Mouse (Mus musculus) embryonic facial prominence, embryonic 10.5 days (tissue): ENCODE results near the gene Rpl22. TPM values are rescaled to one million over a fixed set of nuclear protein-coding genes. Genes with fewer than 3 reads are reported as not detected.
A peak's percentile ranks its signal among the peaks of the same experiment; 100 is the strongest.

ENCODE experiments used
- DNase-seq: peaks from one replicate; pipeline ENCODE4 v3.0.0-alpha.2; 2017; ENCODE audit warnings: low spot score
- H3K27ac ChIP-seq: fragments of 300-500 bp; sonication (generic); replicated peaks from 2 replicates; pipeline ENCODE4 v1.5.1; 2016; ENCODE audit warnings: mild to moderate bottlenecking
- H3K27me3 ChIP-seq: fragments of 300-500 bp; sonication (generic); replicated peaks from 2 replicates; pipeline ENCODE4 v1.6.1; 2016; ENCODE audit warnings: low read depth, mild to moderate bottlenecking; ENCODE audit not compliant: poor library complexity, severe bottlenecking
- H3K36me3 ChIP-seq: fragments of 300-500 bp; sonication (generic); replicated peaks from 2 replicates; pipeline ENCODE4 v1.6.1; 2016; ENCODE audit warnings: mild to moderate bottlenecking, moderate library complexity
- H3K4me1 ChIP-seq: fragments of 300-500 bp; sonication (generic); 2 replicates; pipeline ENCODE4 v1.6.1; 2016
- H3K4me3 ChIP-seq: fragments of 300-500 bp; sonication (generic); 2 replicates; pipeline ENCODE4 v1.5.1; 2016; ENCODE audit warnings: mild to moderate bottlenecking, moderate library complexity
- H3K9me3 ChIP-seq: fragments of 300-500 bp; sonication (generic); 2 replicates; pipeline ENCODE4 v1.6.1; 2016; ENCODE audit warnings: mild to moderate bottlenecking
- WGBS: fragments of 180-500 bp; shearing (Covaris S2); methylation state at CpG from one replicate; pipeline ENCODE4 v1.1.7; 2016; 5-methylcytosine and 5-hydroxymethylcytosine counted together
- polyA plus RNA-seq: library from polyadenylated mRNA; unstranded; fragments of >200 nt; fragmentation: Nextera tagmentation; extraction: Ambion mirVana; gene quantifications from 2 replicates; pipeline ENCODE4 v1.2.1, GENCODE M21; 2016

The Rpl22 gene
- polyA plus RNA-seq, 1 experiment from 2014 or later = 360 TPM

DNA sequence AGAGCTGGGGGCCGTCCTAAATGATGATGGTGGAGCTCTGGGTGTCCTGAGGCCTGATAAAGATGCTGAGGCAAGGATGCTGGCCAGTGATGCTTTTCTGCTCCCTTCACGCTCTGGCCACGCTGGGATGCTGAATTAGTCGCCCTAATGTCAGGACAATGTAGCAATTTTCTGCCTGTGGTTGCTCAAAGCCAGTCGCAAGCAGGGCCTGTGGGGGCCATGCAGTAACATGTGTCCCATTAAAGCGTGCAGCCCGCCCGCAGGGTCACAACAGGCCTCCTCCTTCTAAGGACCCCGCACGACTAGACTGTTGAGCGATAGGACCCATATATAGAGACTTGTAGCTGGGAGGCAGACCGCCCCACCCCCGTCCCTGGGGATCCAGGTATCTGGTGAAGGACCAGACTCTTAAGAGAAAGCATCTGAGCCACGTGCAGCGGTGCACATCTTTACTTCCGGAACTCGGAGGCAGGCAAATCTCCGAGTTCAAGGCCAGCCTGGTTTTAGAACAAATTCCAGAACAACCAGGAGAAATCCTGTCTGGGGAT is 37.1 kb upstream of the Rpl22 start:
- no peak overlapping the region for H3K4me3 ChIP-seq
- H3K27ac ChIP-seq = no peak overlapping the region
- WGBS = 40% methylated on average over 18 of the region's 18 CpGs
- H3K36me3 ChIP-seq = no peaks in the 10 kb centered on the region
- peak; percentile 37 for DNase-seq
- peaks cover 66% of the 10 kb centered on the region for H3K4me1 ChIP-seq
- H3K9me3 ChIP-seq = peaks cover 2% of the 10 kb centered on the region; the same call in 1 of the 2 replicates
- H3K27me3 ChIP-seq = peaks cover 99% of the 10 kb centered on the region

DNA sequence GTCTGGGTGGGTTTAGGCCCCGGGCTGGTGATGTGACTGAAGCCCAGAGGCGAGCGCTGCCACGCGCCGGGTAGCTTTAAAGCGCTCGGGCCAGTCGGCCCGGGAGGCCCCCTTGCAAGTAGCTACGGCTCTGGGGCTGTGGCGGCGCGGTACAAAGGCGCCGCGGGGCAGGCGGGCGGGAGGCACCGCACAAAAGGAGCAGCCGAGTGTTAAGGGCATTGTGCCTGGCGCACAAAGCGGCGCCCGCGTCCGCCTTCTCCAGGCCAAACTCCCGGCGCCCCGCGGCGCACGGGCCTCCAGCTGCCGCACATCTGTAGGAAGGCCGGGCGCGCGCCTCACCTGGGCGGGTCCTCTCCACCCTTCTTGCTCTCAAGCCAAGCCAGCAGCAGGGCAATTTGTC is 35.2 kb upstream of the Rpl22 start:
- peak; percentile 60 for DNase-seq
- Histone ChIP-seq H3K36me3 (no peaks in the 10 kb centered on the region), H3K4me3 (peak overlapping the region; percentile 48), H3K9me3 (peaks cover 2% of the 10 kb centered on the region; the same call in 1 of the 2 replicates), H3K27me3 (peaks cover 99% of the 10 kb centered on the region), H3K4me1 (peaks cover 74% of the 10 kb centered on the region), H3K27ac (no peak overlapping the region)
- WGBS = under 1% methylated on average over 39 of the region's 39 CpGs

DNA sequence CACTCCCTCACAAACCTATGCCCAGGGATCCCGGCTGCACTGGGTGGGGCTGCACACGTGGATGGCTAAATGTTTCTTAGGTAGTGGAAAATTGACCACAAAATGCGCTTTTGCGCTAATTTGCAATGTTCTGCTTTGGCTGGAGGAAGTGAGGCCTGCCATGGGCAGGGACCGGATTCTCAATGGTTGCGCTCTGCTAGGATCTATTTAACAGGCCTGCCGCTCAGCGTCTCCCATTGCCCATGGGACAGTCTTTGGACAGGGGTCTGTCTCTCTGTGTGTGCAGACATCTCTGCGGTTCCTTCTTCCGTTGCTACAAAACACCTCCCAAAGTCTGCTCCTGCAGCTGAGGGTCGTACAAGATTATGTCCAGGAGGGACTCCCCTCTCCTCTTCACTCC is 34.6 kb upstream of the Rpl22 start:
- Histone ChIP-seq H3K4me1 (peaks cover 79% of the 10 kb centered on the region), H3K27me3 (peaks cover 99% of the 10 kb centered on the region), H3K4me3 (peak overlapping the region; percentile 48; the same call in 1 of the 2 replicates), H3K36me3 (no peaks in the 10 kb centered on the region), H3K9me3 (peaks cover 2% of the 10 kb centered on the region; the same call in 1 of the 2 replicates), H3K27ac (no peak overlapping the region)
- DNase-seq = no peak
- WGBS = 6% methylated on average over 11 of the region's 11 CpGs

DNA sequence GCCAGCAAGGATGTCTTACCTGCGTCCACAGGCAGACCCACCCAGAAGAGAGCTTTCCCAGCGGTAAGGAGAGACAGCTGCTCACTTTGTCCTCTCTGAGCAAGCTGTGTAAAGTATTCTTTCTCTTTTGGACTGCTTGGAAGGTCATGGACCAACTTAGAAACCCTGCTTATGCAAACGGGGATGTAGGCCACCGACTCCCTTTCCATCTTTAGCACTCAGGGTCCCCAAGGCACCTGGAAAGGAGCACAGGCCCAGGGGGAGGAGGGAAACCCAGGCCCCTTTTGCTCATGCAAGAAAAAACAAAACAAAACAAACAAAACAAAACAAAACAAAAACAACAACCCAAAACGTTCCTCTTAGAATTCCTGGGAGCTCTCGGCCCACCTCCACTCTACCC is 34.0 kb upstream of the Rpl22 start, which contains the start of gene Hes3:
Gene Hes3, minus strand, starts transcription at position 101 of the 400 bp plus-strand sequence.
- peaks cover 78% of the 10 kb centered on the region for H3K4me1 ChIP-seq
- no peaks in the 10 kb centered on the region for H3K36me3 ChIP-seq
- no peak within 1 kb of the TSS for H3K27ac ChIP-seq
- peaks cover 98% of the 10 kb centered on the region for H3K27me3 ChIP-seq
- H3K9me3 ChIP-seq = peaks cover 2% of the 10 kb centered on the region; the same call in 1 of the 2 replicates
- WGBS = 21% methylated on average over 6 of the region's 6 CpGs
- no peak for DNase-seq
- peak within 1 kb of the TSS; percentile 48 for H3K4me3 ChIP-seq

DNA sequence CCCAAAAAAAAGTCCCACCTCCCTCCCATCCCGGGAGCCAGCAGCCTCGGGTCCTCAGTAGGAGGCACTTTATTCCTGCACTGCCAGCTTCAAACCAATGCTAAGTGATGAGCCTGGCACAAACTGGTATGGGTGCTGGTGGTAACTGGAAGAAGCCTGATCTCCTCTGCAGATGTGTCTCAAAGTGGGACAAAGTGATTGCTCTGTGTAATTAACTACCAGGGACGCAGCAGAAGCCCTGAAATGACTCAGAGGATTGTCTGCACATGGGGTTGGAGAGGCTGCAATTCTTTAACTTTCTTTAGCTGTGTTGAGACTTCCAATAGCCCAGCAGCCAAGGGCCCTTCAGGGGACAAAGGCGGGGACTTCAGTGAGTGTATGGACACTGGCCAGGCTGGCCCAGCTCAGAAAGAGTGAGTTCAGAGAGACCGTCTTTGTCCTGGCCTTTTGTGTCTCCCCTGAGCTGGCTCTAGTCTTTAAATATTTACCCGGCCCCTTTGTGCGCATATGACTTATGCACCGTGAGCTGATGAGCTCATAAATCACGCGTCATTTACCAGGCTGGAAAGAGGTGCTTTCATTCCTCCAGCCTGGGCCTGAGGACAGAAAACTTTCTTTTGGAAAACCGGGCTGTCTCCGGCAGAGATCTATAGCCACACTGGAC is 33.3 kb upstream of the Rpl22 start:
- no peak overlapping the region for H3K4me3 ChIP-seq
- no peaks in the 10 kb centered on the region for H3K36me3 ChIP-seq
- H3K9me3 ChIP-seq = peaks cover 2% of the 10 kb centered on the region; the same call in 1 of the 2 replicates
- no peak overlapping the region; the same call in 1 of the 2 replicates for H3K27ac ChIP-seq
- DNase-seq = peak; percentile 35
- H3K27me3 ChIP-seq = peaks cover 91% of the 10 kb centered on the region
- H3K4me1 ChIP-seq = peaks cover 74% of the 10 kb centered on the region
- WGBS = 23% methylated on average over 12 of the region's 12 CpGs

DNA sequence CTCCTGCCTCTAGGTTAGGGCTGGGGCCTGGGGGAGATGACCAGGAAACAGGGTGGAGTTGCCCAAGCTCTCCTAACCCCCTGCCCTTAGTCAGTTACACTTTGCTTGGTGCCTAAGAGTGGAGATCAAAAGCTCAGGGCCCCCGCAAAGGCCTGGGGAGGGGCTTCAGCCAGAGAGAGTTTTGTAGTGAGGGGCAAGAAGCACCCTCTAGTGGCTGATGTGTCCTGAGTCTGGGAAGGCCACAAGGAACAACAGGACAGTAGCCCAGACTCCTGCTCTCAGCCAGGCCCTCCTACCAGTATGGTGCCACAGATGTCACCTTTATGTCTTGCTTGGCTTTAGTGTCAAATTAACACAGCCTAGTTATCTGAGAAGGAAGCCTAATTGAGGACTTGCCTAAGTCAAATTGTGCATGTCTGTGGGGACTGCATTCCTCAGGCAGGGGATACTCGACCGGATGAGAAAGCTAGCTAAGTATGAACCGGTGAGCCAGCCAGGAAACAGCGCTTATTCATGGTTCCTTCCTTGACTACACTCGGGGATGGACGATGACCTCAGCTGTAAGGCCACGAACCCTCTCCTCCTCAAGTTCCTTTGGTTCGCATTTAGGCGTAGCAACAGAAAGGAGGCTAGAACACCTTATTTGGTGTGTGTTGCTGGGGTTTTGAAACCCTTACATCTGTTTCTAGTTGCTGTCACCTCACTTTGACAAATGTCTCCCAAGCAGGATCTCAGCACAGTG is 31.2 kb upstream of the Rpl22 start:
- WGBS = 54% methylated on average over 10 of the region's 10 CpGs
- DNase-seq = peak; percentile 26
- Histone ChIP-seq H3K4me1 (peaks cover 81% of the 10 kb centered on the region), H3K4me3 (peak overlapping the region; percentile 23; the same call in 1 of the 2 replicates), H3K36me3 (peaks cover under 1% of the 10 kb centered on the region; the same call in 1 of the 2 replicates), H3K27me3 (peaks cover 77% of the 10 kb centered on the region), H3K27ac (no peak overlapping the region; the same call in 1 of the 2 replicates), H3K9me3 (no peaks in the 10 kb centered on the region; the same call in 1 of the 2 replicates)

DNA sequence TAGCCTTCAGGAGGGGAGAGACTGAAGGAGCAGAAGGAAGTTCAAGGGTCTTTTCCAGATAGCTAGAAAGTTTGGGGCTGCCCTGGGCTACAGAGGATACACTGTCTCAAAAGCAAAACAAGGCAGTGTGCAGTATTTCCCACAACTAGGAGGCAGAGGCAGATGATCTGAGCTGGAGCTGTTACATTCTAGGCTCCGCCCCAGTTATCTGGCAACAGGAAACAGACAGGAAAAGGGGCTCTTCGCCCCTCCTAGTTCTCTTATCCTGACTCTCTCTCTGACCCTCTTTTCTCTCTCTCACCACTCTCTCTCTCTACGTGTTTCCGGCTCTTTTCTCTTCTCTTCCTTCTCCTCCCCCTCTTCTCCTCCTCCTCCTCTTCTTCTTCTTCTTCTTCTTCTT is 29.6 kb upstream of the Rpl22 start:
- Histone ChIP-seq H3K27me3 (peaks cover 62% of the 10 kb centered on the region), H3K4me3 (peak overlapping the region; percentile 85; the same call in 1 of the 2 replicates), H3K9me3 (no peaks in the 10 kb centered on the region), H3K4me1 (peaks cover 68% of the 10 kb centered on the region), H3K27ac (no peak overlapping the region), H3K36me3 (peaks cover 16% of the 10 kb centered on the region)
- DNase-seq = no peak
- 51% methylated on average over 4 of the region's 4 CpGs for WGBS

DNA sequence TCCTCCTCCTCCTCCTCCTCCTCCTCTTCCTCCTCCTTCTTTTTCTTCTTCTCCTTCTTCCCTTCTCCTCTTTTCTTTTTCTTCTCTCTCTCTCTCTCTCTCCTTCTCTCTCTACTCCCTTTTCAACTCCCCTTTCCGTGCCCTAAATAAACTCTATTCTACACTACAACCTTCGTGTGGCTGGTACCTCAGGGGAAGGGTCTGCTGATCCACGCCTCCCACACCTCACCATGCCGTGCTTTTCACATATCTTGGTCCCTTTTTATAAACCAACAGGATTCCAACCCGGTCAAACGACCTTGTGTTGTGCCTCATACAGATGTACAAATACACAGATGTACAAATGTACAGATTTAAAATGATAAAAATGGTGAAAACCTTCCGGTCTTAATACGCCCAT is 29.2 kb upstream of the Rpl22 start:
- Histone ChIP-seq H3K36me3 (peaks cover 21% of the 10 kb centered on the region), H3K27me3 (peaks cover 57% of the 10 kb centered on the region), H3K4me1 (peaks cover 63% of the 10 kb centered on the region), H3K27ac (peak overlapping the region; percentile 63; the same call in 1 of the 2 replicates), H3K4me3 (peak overlapping the region; percentile 85), H3K9me3 (no peaks in the 10 kb centered on the region)
- WGBS = 22% methylated on average over 8 of the region's 8 CpGs
- no peak for DNase-seq

DNA sequence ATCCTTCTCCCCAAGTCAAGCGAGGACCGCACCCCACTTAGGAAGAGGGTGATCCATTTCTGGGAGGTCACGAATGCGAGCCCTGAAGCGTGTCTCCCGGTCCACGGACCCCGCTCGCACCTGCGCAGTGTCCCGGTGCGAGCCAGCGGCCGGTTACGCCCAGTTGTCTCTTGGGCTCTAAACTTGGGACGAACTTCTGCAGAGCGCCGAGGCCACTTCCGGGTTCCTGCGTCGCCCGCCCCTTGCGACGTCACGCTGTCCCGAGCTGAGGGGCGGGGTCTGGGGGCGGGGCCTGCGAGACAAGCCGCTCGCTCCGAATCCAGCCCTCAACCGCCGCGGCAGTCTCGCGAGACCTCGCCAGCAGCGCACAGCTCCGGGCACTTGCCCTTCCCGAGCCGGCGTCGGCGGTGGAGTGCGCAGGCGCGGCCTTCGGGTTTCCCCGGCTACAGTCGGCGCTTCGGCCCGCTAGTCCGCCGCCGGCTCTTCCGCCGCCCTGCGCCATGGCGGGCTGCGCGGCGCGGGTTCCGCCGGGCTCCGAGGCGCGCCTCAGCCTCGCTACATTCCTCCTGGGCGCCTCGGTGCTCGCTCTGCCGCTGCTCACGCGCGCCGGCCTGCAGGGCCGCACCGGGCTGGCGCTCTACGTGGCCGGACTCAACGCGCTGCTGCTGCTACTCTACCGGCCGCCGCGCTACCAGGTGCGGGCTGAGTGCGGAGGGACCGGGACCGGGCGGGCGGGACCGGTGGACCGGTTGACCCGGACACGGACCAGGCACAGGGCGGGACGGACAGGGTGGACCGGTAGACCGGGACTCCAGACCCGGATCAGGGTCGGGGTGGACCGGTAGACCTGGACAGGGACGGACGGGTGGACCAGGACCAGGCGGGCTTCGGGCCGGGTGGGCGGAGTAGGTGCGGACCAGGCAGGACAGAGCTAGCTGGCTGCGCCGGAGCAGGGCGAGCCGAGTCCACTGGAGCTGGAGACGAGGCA is 28.4 kb upstream of the Rpl22 start, which contains the start of gene Icmt:
Gene Icmt, plus strand, starts transcription at position 354 of the 988 bp plus-strand sequence.
- H3K4me1 ChIP-seq = peaks cover 55% of the 10 kb centered on the region
- peak within 1 kb of the TSS; percentile 93 for H3K27ac ChIP-seq
- WGBS = under 1% methylated on average over 119 of the region's 119 CpGs
- H3K27me3 ChIP-seq = peaks cover 49% of the 10 kb centered on the region
- H3K4me3 ChIP-seq = peak within 1 kb of the TSS; percentile 85
- no peaks in the 10 kb centered on the region for H3K9me3 ChIP-seq
- peaks cover 28% of the 10 kb centered on the region for H3K36me3 ChIP-seq
- DNase-seq = peak; percentile 100

DNA sequence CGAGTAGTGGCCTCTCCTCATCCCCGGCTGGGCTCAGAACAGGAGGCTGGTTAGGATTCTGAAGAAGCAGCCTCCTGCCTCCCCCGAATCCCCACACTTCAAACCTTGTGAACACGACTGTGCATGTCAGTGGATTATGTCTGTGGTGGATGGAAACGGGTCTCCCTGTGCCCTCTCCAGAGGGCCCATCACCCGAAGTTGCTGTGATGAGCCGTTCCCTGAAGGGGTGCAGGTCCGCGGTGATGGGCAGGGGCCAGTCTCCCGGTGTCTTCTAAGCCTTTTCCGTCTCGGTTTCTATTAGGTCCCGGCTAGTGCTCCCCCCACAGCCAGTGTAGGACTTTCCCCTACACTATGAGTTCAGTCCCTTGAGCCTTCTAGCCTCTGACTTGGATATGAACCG is 26.7 kb upstream of the Rpl22 start:
- WGBS = 84% methylated on average over 14 of the region's 14 CpGs
- H3K4me3 ChIP-seq = peak overlapping the region; percentile 85; the same call in 1 of the 2 replicates
- H3K4me1 ChIP-seq = peaks cover 39% of the 10 kb centered on the region

DNA sequence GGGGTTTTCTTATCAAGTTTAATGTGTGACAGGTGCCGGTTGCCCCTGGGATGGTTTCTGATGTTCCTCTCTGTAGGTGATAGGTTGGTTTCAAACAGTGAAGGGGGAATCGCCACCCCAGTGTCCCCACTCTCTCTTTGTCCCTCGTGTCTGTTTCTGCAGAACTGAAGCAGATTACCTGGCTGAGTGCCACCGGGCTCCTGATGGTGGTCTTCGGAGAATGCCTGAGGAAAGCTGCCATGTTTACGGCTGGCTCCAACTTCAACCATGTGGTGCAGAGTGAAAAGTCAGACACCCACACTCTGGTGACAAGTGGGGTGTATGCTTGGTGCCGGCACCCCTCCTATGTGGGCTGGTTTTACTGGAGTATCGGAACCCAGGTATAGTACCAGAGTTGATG is 25.2 kb upstream of the Rpl22 start:
- H3K36me3 ChIP-seq = peaks cover 61% of the 10 kb centered on the region
- peaks cover 29% of the 10 kb centered on the region for H3K4me1 ChIP-seq
- no peak for DNase-seq
- H3K9me3 ChIP-seq = no peaks in the 10 kb centered on the region
- no peak overlapping the region for H3K4me3 ChIP-seq
- peaks cover 17% of the 10 kb centered on the region for H3K27me3 ChIP-seq
- no peak overlapping the region for H3K27ac ChIP-seq
- 92% methylated on average over 8 of the region's 8 CpGs for WGBS

More for the DNA sequence above, 26.7 kb upstream of the Rpl22 start:
- DNase-seq = no peak
- Histone ChIP-seq H3K9me3 (no peaks in the 10 kb centered on the region), H3K27me3 (peaks cover 33% of the 10 kb centered on the region), H3K27ac (no peak overlapping the region), H3K36me3 (peaks cover 45% of the 10 kb centered on the region)
